Mouse (Mus musculus) liver, embryonic 16.5 days (tissue): ENCODE measurements around the gene Duxbl2. TPM values are rescaled to one million over a fixed set of nuclear protein-coding genes. Genes with fewer than 3 reads are reported as not detected.
"Not testable (repeated sequence)": the region's sequence is repeated elsewhere in the genome, so short reads cannot be mapped to it uniquely, and the experiment has no call there.

Experiments used
- ATAC-seq: fragments of 200-750 bp; cut with Nextera tagmentation; 2 replicates; pipeline ENCODE4 v1.8.0; 2017; ENCODE audit warnings: low read depth, mild to moderate bottlenecking, moderate number of reproducible peaks, moderate library complexity
- H3K27ac ChIP-seq: fragments of 300-500 bp; sonication (generic); 2 replicates; pipeline ENCODE4 v1.5.1; 2014; ENCODE audit warnings: mild to moderate bottlenecking, low read length
- H3K27me3 ChIP-seq: fragments of 300-500 bp; sonication (generic); 2 replicates; pipeline ENCODE4 v1.6.1; 2014; ENCODE audit warnings: low read depth, low read length, mixed read lengths; ENCODE audit not compliant: control insufficient read depth, insufficient read depth
- H3K36me3 ChIP-seq: fragments of 300-500 bp; sonication (generic); 2 replicates; pipeline ENCODE4 v1.6.1; 2014; ENCODE audit warnings: mild to moderate bottlenecking; ENCODE audit not compliant: control insufficient read depth, insufficient read depth
- H3K4me1 ChIP-seq: fragments of 300-500 bp; sonication (generic); 2 replicates; pipeline ENCODE4 v1.6.1; 2014; ENCODE audit warnings: low read depth, low read length, mixed read lengths; ENCODE audit not compliant: control insufficient read depth
- H3K4me2 ChIP-seq: fragments of 300-500 bp; sonication (generic); 2 replicates; pipeline ENCODE4 v1.6.1; 2014; ENCODE audit warnings: low read depth, low read length, mixed read lengths
- H3K4me3 ChIP-seq: fragments of 300-500 bp; sonication (generic); 2 replicates; pipeline ENCODE4 v1.5.1; 2014; ENCODE audit warnings: low read depth, mild to moderate bottlenecking, low read length
- H3K9ac ChIP-seq: fragments of 300-500 bp; sonication (generic); 2 replicates; pipeline ENCODE4 v1.6.1; 2014; ENCODE audit warnings: low read depth, low read length
- H3K9me3 ChIP-seq: fragments of 300-500 bp; sonication (generic); replicated peaks from 2 replicates; pipeline ENCODE4 v1.6.1; 2016; ENCODE audit warnings: low read length; ENCODE audit not compliant: control insufficient read depth
- WGBS: fragments of 180-500 bp; shearing (Covaris S2); extraction: QIAGEN DNeasy Blood & Tissue Kit; methylation state at CpG from one replicate; pipeline ENCODE4 v1.1.7; 2014; ENCODE audit not compliant: insufficient replicate concordance; 5-methylcytosine and 5-hydroxymethylcytosine counted together
- polyA plus RNA-seq: library from polyadenylated mRNA; unstranded; fragments of >200 nt; fragmentation: Nextera tagmentation; extraction: Ambion mirVana; gene quantifications from 2 replicates; pipeline ENCODE4 v1.2.1, GENCODE M21; 2015

Gene Duxbl2
- polyA plus RNA-seq, 1 experiment from 2014 or later, result not detected

- not testable (repeated sequence) for ATAC-seq
These were observed 43.0 kb downstream of the Duxbl2 start for GRCm38 (mm10) chr14:26161156-26161555.

DNA sequence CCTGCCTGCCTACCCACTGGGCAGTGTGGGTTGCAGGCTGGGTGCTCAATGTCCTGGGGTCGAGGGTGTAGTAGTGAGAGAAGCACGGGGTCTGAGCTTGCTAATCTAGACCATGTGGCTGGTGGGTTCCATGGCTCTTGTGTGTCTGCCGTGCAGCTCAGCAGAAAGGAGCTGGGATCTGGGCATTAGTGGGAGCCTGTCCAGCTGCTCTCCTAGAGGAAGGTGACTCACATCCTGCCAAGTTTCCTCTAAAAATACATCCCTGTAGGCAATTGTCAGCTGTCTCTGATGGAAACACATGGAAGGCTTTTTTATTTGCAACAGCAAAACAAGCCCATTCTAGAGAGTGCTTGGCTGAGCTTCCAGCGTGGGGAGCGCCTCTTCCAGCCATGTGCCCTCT lies 44.3 kb downstream of the Duxbl2 start:
- not testable (repeated sequence) for H3K4me1 ChIP-seq, H3K4me2 ChIP-seq, H3K9ac ChIP-seq, H3K27ac ChIP-seq, H3K9me3 ChIP-seq, H3K36me3 ChIP-seq, H3K4me3 ChIP-seq, ATAC-seq, H3K27me3 ChIP-seq
- WGBS, result no CpG with 5 or more reads among the region's 5 CpGs

More at GRCm38 (mm10) chr14:26161156-26161555, 43.0 kb downstream of the Duxbl2 start:
- H3K4me1 ChIP-seq, H3K27me3 ChIP-seq, H3K4me3 ChIP-seq, H3K9me3 ChIP-seq, H3K9ac ChIP-seq, H3K36me3 ChIP-seq, H3K4me2 ChIP-seq, H3K27ac ChIP-seq: not testable (repeated sequence)
- no CpG with 5 or more reads among the region's 9 CpGs for WGBS

DNA sequence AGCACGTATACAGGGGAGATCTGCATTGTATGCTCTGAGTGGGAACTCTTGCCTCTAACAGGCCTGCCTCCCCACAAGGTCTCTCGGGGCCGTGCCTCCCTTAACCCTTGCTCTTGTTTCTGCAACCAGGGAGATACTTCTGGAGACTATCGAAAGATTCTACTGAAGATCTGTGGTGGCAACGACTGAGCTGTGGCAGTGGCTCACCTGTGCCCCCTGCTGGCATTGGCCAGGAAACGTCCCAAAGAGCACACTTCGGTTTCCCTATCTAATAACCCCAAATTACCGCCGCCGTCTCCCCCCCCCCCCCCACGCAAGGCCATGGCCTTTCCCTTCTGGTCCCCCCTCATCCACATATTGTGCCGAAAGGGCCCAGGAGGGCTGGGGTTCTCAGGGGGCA lies 47.1 kb downstream of the Duxbl2 start:
- H3K4me3 ChIP-seq, H3K9me3 ChIP-seq, H3K4me2 ChIP-seq, H3K9ac ChIP-seq, H3K27me3 ChIP-seq, H3K36me3 ChIP-seq, H3K4me1 ChIP-seq, H3K27ac ChIP-seq, ATAC-seq: not testable (repeated sequence)
- WGBS, result no CpG with 5 or more reads among the region's 12 CpGs

GRCm38 (mm10) chr14:26173955-26174354 lies 55.8 kb downstream of the Duxbl2 start:
- not testable (repeated sequence) for H3K27me3 ChIP-seq, H3K9ac ChIP-seq, H3K9me3 ChIP-seq, H3K4me2 ChIP-seq, H3K36me3 ChIP-seq, H3K4me3 ChIP-seq, ATAC-seq, H3K27ac ChIP-seq, H3K4me1 ChIP-seq
- WGBS, result no CpG with 5 or more reads among the region's 3 CpGs

GRCm38 (mm10) chr14:26175028-26175427 lies 56.9 kb downstream of the Duxbl2 start:
- H3K27ac ChIP-seq, H3K27me3 ChIP-seq, ATAC-seq, H3K4me1 ChIP-seq, H3K9ac ChIP-seq, H3K36me3 ChIP-seq, H3K4me2 ChIP-seq, H3K4me3 ChIP-seq, H3K9me3 ChIP-seq: not testable (repeated sequence)
- WGBS, result no CpG with 5 or more reads among the region's 6 CpGs

Other genes starting within 250 kb of the Duxbl2 start
- gene Plac9a, start 215.2 kb upstream of the Duxbl2 start, polyA plus RNA-seq, result not detected in 2 replicates
- gene Tmem254a, start 190.7 kb upstream of the Duxbl2 start, polyA plus RNA-seq, result 1.5 and 1.8 TPM in 2 replicates
- not detected in 2 replicates for gene Cphx1, start 180.0 kb upstream of the Duxbl2 start, polyA plus RNA-seq
- 0.04 TPM in 1 of 2 replicates, not detected in the other for gene Duxbl1, start 139.8 kb upstream of the Duxbl2 start, polyA plus RNA-seq
- gene Gm9780, start 75.6 kb upstream of the Duxbl2 start, polyA plus RNA-seq, result 2.6 and 4.2 TPM in 2 replicates
- 8.7 and 9.3 TPM in 2 replicates for gene Tmem254c, start 51.0 kb upstream of the Duxbl2 start, polyA plus RNA-seq
- gene Cphx2, start 36.8 kb upstream of the Duxbl2 start, polyA plus RNA-seq, result not detected in 2 replicates
- 0.15 TPM in 1 of 2 replicates, not detected in the other for gene Cphx3, start 36.1 kb upstream of the Duxbl2 start, polyA plus RNA-seq
- 4.2 and 4.3 TPM in 2 replicates for gene Plac9b, start 64.1 kb downstream of the Duxbl2 start, polyA plus RNA-seq
- 22.5 and 24.5 TPM in 2 replicates for gene Tmem254b, start 88.7 kb downstream of the Duxbl2 start, polyA plus RNA-seq
- gene Duxbl3, start 139.6 kb downstream of the Duxbl2 start, polyA plus RNA-seq, result not detected in 2 replicates